8 mouse cellular contexts compared by ENCODE assay signal in genomic region chr8:124231176-124231484, GRCm38 (mm10). TPM values are rescaled to one million over a fixed set of nuclear protein-coding genes. Genes with fewer than 3 reads are reported as not detected.
A peak's percentile ranks its signal among the peaks of the same experiment; 100 is the strongest.
DNase-seq lines count a peak whose midpoint lies in the region; ATAC-seq lines count a peak whose summit lies in the region.

Gene Galnt2, plus strand, starts transcription at chr8:124231391.

- peak; percentile 90 to 94 for DNase-seq in adrenal gland, adult 18-20 months (ENCODE audit: low spot score in 2 of 2)
- DNase-seq in embryo, embryonic 10 days (ENCODE audit: low spot score) = peak; percentile 89
- DNase-seq in gastrocnemius, postnatal 36 days = peak; percentile 78 to 86
- peak; percentile 92 to 94 for DNase-seq in left cerebral cortex, postnatal 14 days (ENCODE audit: low spot score in 2 of 2)
- DNase-seq in right cerebral cortex, postnatal 25 days = peak; percentile 93
- DNase-seq in urinary bladder, postnatal 36 days (ENCODE audit: low spot score in 2 of 2) = peak; percentile 78 to 88

- ATAC-seq in intestine, embryonic 15.5 days = peak; percentile 94
- peak; percentile 81 for ATAC-seq in megakaryocyte-erythroid progenitor cell, adult 5-6 weeks (replicated peaks; ENCODE audit: low FRiP score, low TSS enrichment, poor library complexity, severe bottlenecking)

- H3K9me3 ChIP-seq in intestine, embryonic 15.5 days = no peaks in the 10 kb centered on the region

- peak within 1 kb of the TSS; percentile 92 for H3K4me2 ChIP-seq in intestine, embryonic 15.5 days (replicated peaks)

- H3K27ac ChIP-seq in intestine, embryonic 15.5 days = peak within 1 kb of the TSS; percentile 81

- intact Hi-C loops in gastrocnemius, postnatal 36 days (cut with DNase I) = loop anchor here (2.0 to 5.0 kb wide), 2 partner anchors 118 to 179 kb away; no protein-coding TSS in a partner anchor
- intact Hi-C loops in left cerebral cortex, postnatal 14 days (cut with DNase I) = loop anchor here (5.0 kb wide), 5 partner anchors 46 to 179 kb away; no protein-coding TSS in a partner anchor

- no peaks in the 10 kb centered on the region for H3K27me3 ChIP-seq in intestine, embryonic 15.5 days (replicated peaks)

- peak within 1 kb of the TSS; percentile 91 for H3K4me3 ChIP-seq in intestine, embryonic 15.5 days (replicated peaks)

- under 1% methylated on average over 42 of the region's 53 CpGs for WGBS in intestine, embryonic 15.5 days

- H3K4me1 ChIP-seq in intestine, embryonic 15.5 days (replicated peaks) = peaks cover 12% of the 10 kb centered on the region

- H3K9ac ChIP-seq in intestine, embryonic 15.5 days = peak within 1 kb of the TSS; percentile 90

- no peaks in the 10 kb centered on the region for H3K36me3 ChIP-seq in intestine, embryonic 15.5 days

RNA-seq across cellular contexts. Expression of gene Galnt2, which starts in this region (rescaled TPM):
- 10 to 100 TPM; 54.3 to 63.6 TPM for total RNA-seq in adrenal gland, adult 18-20 months (2021)
- 10 to 100 TPM; 32.5 to 35.6 TPM for total RNA-seq in gastrocnemius, postnatal 36 days (2021)
- polyA plus RNA-seq in intestine, embryonic 15.5 days (2015; fragmentation: Nextera tagmentation; extraction: Ambion mirVana) = 58.8 and 66.9 TPM in 2 replicates
- total RNA-seq in left cerebral cortex, postnatal 14 days (2021) = 10 to 100 TPM; 67.2 to 70.3 TPM
- 9.5 and 12.4 TPM in 2 replicates for total RNA-seq in megakaryocyte-erythroid progenitor cell, adult 5-6 weeks (2014; fragmentation: Nextera tagmentation)
- 1.9 and 6.8 TPM in 2 replicates for total RNA-seq in megakaryocyte-erythroid progenitor cell, adult 5-6 weeks (2017)

Comparison
In these comparisons a context has a peak if more than half of its experiments do, and no peak if none do; other contexts are left out.
1. Peak in every context shown above with its lines: DNase-seq, ATAC-seq, H3K4me3 ChIP-seq and H3K27ac ChIP-seq.